21 mouse cellular contexts compared by ENCODE assay signal in the genomic region with DNA sequence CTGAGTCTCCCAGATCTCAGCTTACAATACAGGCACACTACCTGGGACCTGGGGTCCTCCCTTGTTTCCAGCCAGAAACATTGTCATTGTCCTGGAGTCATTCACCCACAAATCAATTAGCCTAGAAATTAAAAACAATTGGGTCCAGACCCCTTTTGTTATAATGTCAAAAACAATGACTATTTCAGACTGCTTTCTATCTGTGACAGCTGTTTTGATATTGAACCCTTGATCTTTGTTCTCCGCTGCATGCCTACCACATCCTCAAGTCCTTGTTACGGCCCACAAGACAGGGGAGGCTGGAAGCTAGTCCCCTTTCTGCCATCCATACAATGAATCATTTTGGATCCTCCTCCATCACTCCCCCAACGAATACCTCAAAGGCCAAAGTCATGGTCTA.
A peak's percentile ranks its signal among the peaks of the same experiment; 100 is the strongest.
DNase-seq lines count a peak whose midpoint lies in the region; ATAC-seq and TF ChIP-seq lines count a peak whose summit lies in the region.
"Had no signal": no experiment of that assay in that cellular context is flagged by ENCODE, and none has a peak within 500 bp of the region (broad histone marks: within the 10 kb centered on the region; RNA-seq: fewer than 3 reads in every experiment).

No protein-coding gene starts in this region.

- H3K27me3 ChIP-seq in hindbrain, embryonic 11.5 days (ENCODE audit: control insufficient read depth, insufficient read depth, low read length) = no peaks in the 10 kb centered on the region
- no peaks in the 10 kb centered on the region for H3K27me3 ChIP-seq in hindbrain, postnatal 0 days (ENCODE audit: insufficient read depth, low read length)
- H3K27me3 ChIP-seq in forebrain, embryonic 12.5 days = no peaks in the 10 kb centered on the region
- no peaks in the 10 kb centered on the region for H3K27me3 ChIP-seq in forebrain, postnatal 0 days (ENCODE audit: insufficient read depth, low read length)
- no peaks in the 10 kb centered on the region for H3K27me3 ChIP-seq in midbrain, embryonic 14.5 days (ENCODE audit: control insufficient read depth, insufficient read depth, low read length)

- no peaks in the 10 kb centered on the region for H3K9me3 ChIP-seq in hindbrain, embryonic 11.5 days (ENCODE audit: control insufficient read depth, low read length)
- no peaks in the 10 kb centered on the region for H3K9me3 ChIP-seq in hindbrain, postnatal 0 days (ENCODE audit: low read length)
- no peaks in the 10 kb centered on the region for H3K9me3 ChIP-seq in forebrain, embryonic 12.5 days
- no peaks in the 10 kb centered on the region for H3K9me3 ChIP-seq in forebrain, postnatal 0 days (ENCODE audit: low read length)
- no peaks in the 10 kb centered on the region for H3K9me3 ChIP-seq in midbrain, embryonic 14.5 days (ENCODE audit: control insufficient read depth, low read length)
- H3K9me3 ChIP-seq: embryonic facial prominence, embryonic 10.5 days had no signal

- 47% methylated on average over 3 of the region's 3 CpGs for WGBS in hindbrain, embryonic 11.5 days
- WGBS in hindbrain, postnatal 0 days = 54% methylated on average over 3 of the region's 3 CpGs
- WGBS in forebrain, embryonic 12.5 days = 48% methylated on average over 3 of the region's 3 CpGs
- WGBS in forebrain, postnatal 0 days = 55% methylated on average over 3 of the region's 3 CpGs
- 29% methylated on average over 3 of the region's 3 CpGs for WGBS in midbrain, embryonic 14.5 days

- TF ChIP-seq CTCF in hindbrain, postnatal 0 days (IDR thresholded peaks at IDR 0.05; ENCODE audit: low read depth) = no peak
- no peak for TF ChIP-seq CTCF in forebrain, postnatal 0 days (IDR thresholded peaks at IDR 0.05; ENCODE audit: low read depth)

- no peaks in the 10 kb centered on the region for H3K36me3 ChIP-seq in hindbrain, embryonic 11.5 days (ENCODE audit: control insufficient read depth, insufficient read depth, low read length)
- no peaks in the 10 kb centered on the region for H3K36me3 ChIP-seq in hindbrain, postnatal 0 days (ENCODE audit: insufficient read depth, low read length)
- no peaks in the 10 kb centered on the region for H3K36me3 ChIP-seq in forebrain, embryonic 12.5 days (replicated peaks)
- peaks cover 7% of the 10 kb centered on the region; the same call in 1 of the 2 replicates for H3K36me3 ChIP-seq in forebrain, postnatal 0 days (ENCODE audit: insufficient read depth)
- peaks cover 13% of the 10 kb centered on the region; the same call in 1 of the 2 replicates for H3K36me3 ChIP-seq in midbrain, embryonic 14.5 days (ENCODE audit: control insufficient read depth, insufficient read depth, low read length)

- no peak for ATAC-seq in hindbrain, embryonic 11.5 days (ENCODE audit: low FRiP score)
- no peak for ATAC-seq in hindbrain, postnatal 0 days
- no peak for ATAC-seq in forebrain, embryonic 12.5 days (ENCODE audit: low FRiP score)
- no peak for ATAC-seq in forebrain, postnatal 0 days
- no peak for ATAC-seq in midbrain, embryonic 14.5 days (ENCODE audit: low FRiP score, low TSS enrichment)
- ATAC-seq: CD4-positive, CD25-positive, alpha-beta regulatory T cell, adult 4 months had no signal

- H3K4me3 ChIP-seq in hindbrain, embryonic 11.5 days (ENCODE audit: low read depth, low read length) = no peak overlapping the region
- H3K4me3 ChIP-seq in hindbrain, postnatal 0 days (ENCODE audit: low read length) = no peak overlapping the region
- H3K4me3 ChIP-seq in forebrain, embryonic 12.5 days (replicated peaks) = no peak overlapping the region
- no peak overlapping the region for H3K4me3 ChIP-seq in forebrain, postnatal 0 days (ENCODE audit: low read depth, low read length)
- no peak overlapping the region for H3K4me3 ChIP-seq in midbrain, embryonic 14.5 days (replicated peaks; ENCODE audit: low read depth, low read length)
- H3K4me3 ChIP-seq: embryonic facial prominence, embryonic 10.5 days; heart, adult 2 months; layer of hippocampus, adult 2 months had no signal

- H3K4me1 ChIP-seq in hindbrain, embryonic 11.5 days (replicated peaks; ENCODE audit: control insufficient read depth, insufficient read depth, low read length) = 0 out of 2 replicates have a peak, but pooled peaks cover 2% of the 10 kb centered on the region
- H3K4me1 ChIP-seq in hindbrain, postnatal 0 days (ENCODE audit: insufficient read depth, low read length) = no peaks in the 10 kb centered on the region
- H3K4me1 ChIP-seq in forebrain, embryonic 12.5 days = peaks cover 26% of the 10 kb centered on the region
- peaks cover 7% of the 10 kb centered on the region; the same call in 1 of the 2 replicates for H3K4me1 ChIP-seq in forebrain, postnatal 0 days (ENCODE audit: insufficient read depth)
- H3K4me1 ChIP-seq in midbrain, embryonic 14.5 days (ENCODE audit: control insufficient read depth, insufficient read depth, low read length) = peaks cover 30% of the 10 kb centered on the region

- H3K9ac ChIP-seq in hindbrain, embryonic 11.5 days (ENCODE audit: low read depth, low read length) = no peak overlapping the region
- H3K9ac ChIP-seq in hindbrain, postnatal 0 days (replicated peaks; ENCODE audit: low read length) = no peak overlapping the region
- no peak overlapping the region for H3K9ac ChIP-seq in forebrain, embryonic 12.5 days
- no peak overlapping the region for H3K9ac ChIP-seq in forebrain, postnatal 0 days
- no peak overlapping the region for H3K9ac ChIP-seq in midbrain, embryonic 14.5 days (replicated peaks; ENCODE audit: low read length)

- no peak for DNase-seq in hindbrain, embryonic 11.5 days (ENCODE audit: low spot score)
- no peak for DNase-seq in hindbrain, postnatal 0 days (ENCODE audit: low spot score)
- no peak for DNase-seq in forebrain, postnatal 0 days
- no peak for DNase-seq in midbrain, embryonic 14.5 days
- DNase-seq in adrenal gland, postnatal 10 days = no peak
- no peak for DNase-seq in embryo, embryonic 9.5 days (ENCODE audit: extremely low spot score)
- DNase-seq in right cerebral cortex, adult 18-20 months = no peak
- DNase-seq: adrenal gland, postnatal 36 days; cerebellum, adult 11 months; cerebellum, adult 9-11 months; gastrocnemius, postnatal 25 days; heart, adult 2 months; kidney, adult 8-10 months; kidney, postnatal 10 days; lung, postnatal 4 days; right cerebral cortex, postnatal 4 days; thymus, adult 2 months had no signal

- no peak overlapping the region for H3K4me2 ChIP-seq in hindbrain, embryonic 11.5 days (replicated peaks; ENCODE audit: low read depth, low read length)
- no peak overlapping the region for H3K4me2 ChIP-seq in hindbrain, postnatal 0 days (ENCODE audit: low read depth, low read length)
- H3K4me2 ChIP-seq in forebrain, embryonic 12.5 days = no peak overlapping the region
- no peak overlapping the region for H3K4me2 ChIP-seq in forebrain, postnatal 0 days (ENCODE audit: low read depth)
- H3K4me2 ChIP-seq in midbrain, embryonic 14.5 days (ENCODE audit: low read length) = no peak overlapping the region

- peak overlapping the region; percentile 79 for H3K27ac ChIP-seq in hindbrain, embryonic 11.5 days (ENCODE audit: low read depth, low read length)
- H3K27ac ChIP-seq in hindbrain, postnatal 0 days = no peak overlapping the region
- peak overlapping the region; percentile 83 for H3K27ac ChIP-seq in forebrain, embryonic 12.5 days
- peak overlapping the region; percentile 41; the same call in 1 of the 2 replicates for H3K27ac ChIP-seq in forebrain, postnatal 0 days (ENCODE audit: low read depth, low read length)
- peak overlapping the region; percentile 83 for H3K27ac ChIP-seq in midbrain, embryonic 14.5 days (replicated peaks; ENCODE audit: low read depth, low read length)
- H3K27ac ChIP-seq: embryonic facial prominence, embryonic 10.5 days; heart, adult 2 months; layer of hippocampus, adult 2 months had no signal
